Comparison of ENCODE assay signal across 10 mouse cellular contexts in the genomic region with DNA sequence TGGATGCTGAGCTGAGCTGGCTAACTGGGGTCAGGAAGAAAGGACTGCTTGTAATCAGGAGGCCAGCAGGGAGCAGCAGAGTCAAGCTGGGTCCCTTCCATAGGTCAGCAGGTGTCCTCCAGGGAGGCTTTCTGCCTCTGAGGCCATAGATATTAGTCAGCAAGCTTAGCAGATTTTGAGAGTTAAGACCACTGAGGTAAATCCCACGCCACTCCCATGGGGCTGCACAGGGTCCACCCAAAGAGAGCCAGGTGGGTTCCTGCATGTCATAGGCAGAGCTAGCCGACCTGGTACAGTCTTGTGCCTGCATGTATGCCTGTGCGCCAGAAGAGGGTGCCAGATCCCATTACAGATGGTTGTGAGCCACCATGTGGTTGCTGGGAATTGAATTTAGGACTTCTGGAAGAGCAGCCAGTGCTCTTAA.
DNase-seq lines count a peak whose midpoint lies in the region; ATAC-seq and TF ChIP-seq lines count a peak whose summit lies in the region.
"Had no signal": no experiment of that assay in that cellular context is flagged by ENCODE, and none has a peak within 500 bp of the region (broad histone marks: within the 10 kb centered on the region; RNA-seq: fewer than 3 reads in every experiment).

No protein-coding gene starts in this region.

- H3K4me1 ChIP-seq in cerebellum, adult 2 months (ENCODE audit: control insufficient read depth, insufficient read depth, low read length), result peaks cover 19% of the 10 kb centered on the region
- H3K4me1 ChIP-seq in neural tube, embryonic 11.5 days (ENCODE audit: control insufficient read depth, insufficient read depth, low read length), result peaks cover 37% of the 10 kb centered on the region

- TF ChIP-seq CTCF in cerebellum, adult 2 months (IDR thresholded peaks at IDR 0.05; ENCODE audit: borderline replicate concordance, insufficient read depth, low read depth, low read length), result peak; percentile 62

- peak; percentile 57 to 65 for DNase-seq in cerebellum, adult 2 months
- DNase-seq in cerebellum, adult 8-10 months, result no peak
- no peak for DNase-seq in neural tube, embryonic 11.5 days (ENCODE audit: low spot score)
- DNase-seq in neural tube, embryonic 10.5 days (ENCODE audit: extremely low spot score, low spot score), result no peak
- peak; percentile 73 for DNase-seq in retina, embryonic 14.5 days (ENCODE audit: low spot score)
- DNase-seq in gastrocnemius, postnatal 10 days, result no peak
- DNase-seq in layer of hippocampus, adult 9-10 months (ENCODE audit: low spot score), result no peak

- no peak overlapping the region for H3K27ac ChIP-seq in cerebellum, adult 2 months (ENCODE audit: insufficient read depth, low read length)
- H3K27ac ChIP-seq in neural tube, embryonic 11.5 days (ENCODE audit: low read depth, low read length), result 0 out of 2 replicates have a peak overlapping the region, but pooled peaks have one; percentile 27
- H3K27ac ChIP-seq: heart, embryonic 13.5 days had no signal

- WGBS in cerebellum, adult 2 months, result 74% methylated on average over 3 of the region's 3 CpGs
- 53% methylated on average over 3 of the region's 3 CpGs for WGBS in neural tube, embryonic 11.5 days

- H3K27me3 ChIP-seq in cerebellum, adult 2 months (ENCODE audit: control insufficient read depth, insufficient read depth, low read length), result no peaks in the 10 kb centered on the region
- H3K27me3 ChIP-seq in neural tube, embryonic 11.5 days (ENCODE audit: control insufficient read depth, insufficient read depth, low read length), result no peaks in the 10 kb centered on the region
- H3K27me3 ChIP-seq: heart, embryonic 13.5 days had no signal

- no peak for ATAC-seq in neural tube, embryonic 11.5 days (ENCODE audit: insufficient read depth, low FRiP score, low TSS enrichment)
- ATAC-seq in erythroblast, adult 5-6 weeks (replicated peaks; ENCODE audit: low FRiP score, poor library complexity, severe bottlenecking), result peak; percentile 38; the same call in 1 of the 2 replicates

- no peak overlapping the region for H3K4me2 ChIP-seq in neural tube, embryonic 11.5 days (ENCODE audit: low read depth)
- H3K4me2 ChIP-seq: heart, embryonic 13.5 days had no signal

- H3K36me3 ChIP-seq in neural tube, embryonic 11.5 days (ENCODE audit: control insufficient read depth, insufficient read depth, low read length), result no peaks in the 10 kb centered on the region
- H3K36me3 ChIP-seq: heart, embryonic 13.5 days had no signal

- no peak overlapping the region for H3K9ac ChIP-seq in neural tube, embryonic 11.5 days (ENCODE audit: low read length)
- H3K9ac ChIP-seq: heart, embryonic 13.5 days had no signal

- no peak overlapping the region for H3K4me3 ChIP-seq in cerebellum, adult 2 months (replicated peaks; ENCODE audit: insufficient read depth, low read depth, low read length)
- no peak overlapping the region for H3K4me3 ChIP-seq in neural tube, embryonic 11.5 days (ENCODE audit: low read depth, low read length)
- H3K4me3 ChIP-seq: heart, embryonic 13.5 days; myocyte had no signal

- no peaks in the 10 kb centered on the region for H3K9me3 ChIP-seq in neural tube, embryonic 11.5 days (ENCODE audit: control insufficient read depth, low read length)
- H3K9me3 ChIP-seq: heart, embryonic 13.5 days had no signal

- no peak for TF ChIP-seq POLR2A in cerebellum, adult 2 months (IDR thresholded peaks at IDR 0.05; ENCODE audit: borderline replicate concordance, insufficient read depth, low read length)

Comparison
In these comparisons a context has a peak if more than half of its experiments do, and no peak if none do; other contexts are left out.
1. DNase-seq: peak in cerebellum, adult 2 months (2 of 2) and retina, embryonic 14.5 days (single experiment); none in cerebellum, adult 8-10 months (single experiment), neural tube, embryonic 11.5 days (single experiment), neural tube, embryonic 10.5 days (single experiment), gastrocnemius, postnatal 10 days (single experiment) and layer of hippocampus, adult 9-10 months (single experiment).